Mouse (Mus musculus) heart, adult 2 months (tissue): ENCODE measurements at regions not wholly inside any gene's neighbourhood (a gene's known extent, or its start where the extent isn't known, plus 50 kb on each side); places are given as distances from the start of the nearest gene placed in this dataset.

Experiments
- CTCF ChIP-seq: fragments of 200-600 bp; IDR thresholded peaks from 2 replicates; pipeline ENCODE4 v1.8.1; 2022; ENCODE audit warnings: antibody characterized with exemption, mild to moderate bottlenecking, moderate library complexity
- EP300 ChIP-seq: fragments of 200-500 bp; IDR thresholded peaks from 2 replicates; pipeline ENCODE4 v1.6.1; 2011; ENCODE audit warnings: low read depth, low read length, control low read depth; ENCODE audit not compliant: insufficient read depth

DNA sequence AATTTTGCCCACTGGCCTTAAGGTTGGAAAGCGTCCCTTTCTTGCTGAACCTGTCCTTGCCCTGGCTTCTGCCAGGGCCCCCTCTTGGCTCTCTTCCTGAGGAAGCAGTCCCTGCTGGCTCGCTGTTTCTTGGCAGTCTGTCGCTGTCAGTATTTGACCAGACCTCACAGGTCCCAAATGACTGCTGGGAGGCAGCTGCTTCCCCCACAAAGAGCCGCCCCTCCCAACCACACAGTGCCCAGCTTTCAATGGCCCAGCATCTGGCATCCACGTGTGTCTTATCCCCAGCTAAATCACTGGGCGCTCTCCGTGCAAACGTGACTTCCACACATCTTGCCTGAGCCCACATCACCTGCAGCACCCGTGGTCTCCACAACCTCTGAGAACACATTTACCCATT lies 345.3 kb downstream of the Bcor start:
- TF ChIP-seq CTCF (no peak), EP300 (no peak)
